15 mouse cellular contexts compared by ENCODE assay signal in the genomic region with DNA sequence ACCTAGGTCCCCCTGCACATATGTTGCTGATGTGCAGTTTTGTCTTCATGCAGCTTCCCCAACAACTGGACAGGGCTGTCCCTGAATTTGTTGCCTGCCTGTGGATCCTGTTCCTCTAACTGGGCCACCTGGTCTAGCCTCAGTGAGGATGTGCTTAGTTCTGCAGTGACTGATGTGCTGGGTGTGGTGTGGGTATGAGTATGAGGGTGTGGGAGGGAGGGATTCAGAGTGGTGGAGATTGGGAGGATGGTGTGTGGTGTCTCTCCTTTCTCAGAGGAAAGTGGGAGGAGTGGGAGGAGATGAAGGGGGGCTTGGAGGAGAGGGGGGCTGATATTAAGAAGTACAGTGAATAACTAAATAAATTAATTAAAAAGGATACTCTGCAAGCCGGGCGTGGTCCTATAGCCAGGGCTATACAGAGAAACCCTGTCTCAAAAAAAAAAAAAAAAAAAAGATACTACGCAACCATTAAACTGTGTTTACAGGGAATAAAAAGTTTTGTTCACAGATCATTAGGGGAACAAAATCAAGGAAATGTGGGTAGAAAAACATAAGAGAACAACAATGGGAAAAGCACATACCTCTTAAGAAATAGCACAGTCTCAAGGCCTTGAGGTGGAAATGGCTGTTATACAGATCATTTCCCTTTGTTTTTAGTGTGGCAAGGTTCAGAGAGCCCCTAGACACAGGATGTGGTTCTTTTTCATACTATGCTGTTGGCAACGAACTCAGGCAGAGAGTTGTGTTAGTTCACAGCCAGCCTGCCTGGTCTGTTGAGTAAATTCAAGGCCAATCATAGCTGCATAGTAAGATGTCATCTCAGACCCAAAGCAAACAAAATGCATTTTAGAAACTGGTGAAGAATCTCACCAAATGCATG. TPM values are rescaled to one million over a fixed set of nuclear protein-coding genes. Genes with fewer than 3 reads are reported as not detected.
A peak's percentile ranks its signal among the peaks of the same experiment; 100 is the strongest.
DNase-seq lines count a peak whose midpoint lies in the region; ATAC-seq and TF ChIP-seq lines count a peak whose summit lies in the region.
"Had no signal": no experiment of that assay in that cellular context is flagged by ENCODE, and none has a peak within 500 bp of the region (broad histone marks: within the 10 kb centered on the region; RNA-seq: fewer than 3 reads in every experiment).

No protein-coding gene starts in this region.

- H3K4me3 ChIP-seq in intestine, embryonic 15.5 days (replicated peaks) = no peak overlapping the region
- no peak overlapping the region for H3K4me3 ChIP-seq in intestine, postnatal 0 days (ENCODE audit: low read depth, low read length)
- no peak overlapping the region for H3K4me3 ChIP-seq in bone marrow, adult 2 months (replicated peaks; ENCODE audit: control insufficient read depth, low read depth, low read length)
- H3K4me3 ChIP-seq in midbrain, embryonic 16.5 days (ENCODE audit: low read depth, low read length) = no peak overlapping the region
- H3K4me3 ChIP-seq: hindbrain, embryonic 15.5 days had no signal

- H3K27ac ChIP-seq in intestine, embryonic 15.5 days = no peak overlapping the region
- no peak overlapping the region for H3K27ac ChIP-seq in intestine, postnatal 0 days (ENCODE audit: low read depth, low read length)
- H3K27ac ChIP-seq in bone marrow, adult 2 months (ENCODE audit: control insufficient read depth, insufficient read depth, low read depth, low read length, poor library complexity) = peak overlapping the region; percentile 43; the same call in 1 of the 2 replicates
- no peak overlapping the region for H3K27ac ChIP-seq in midbrain, embryonic 16.5 days (ENCODE audit: low read length)
- H3K27ac ChIP-seq: hindbrain, embryonic 15.5 days had no signal

- no peak for TF ChIP-seq CTCF in intestine, postnatal 0 days (IDR thresholded peaks at IDR 0.05; ENCODE audit: low read depth)
- no peak for TF ChIP-seq CTCF in bone marrow, adult 2 months (IDR thresholded peaks at IDR 0.05; ENCODE audit: control insufficient read depth, insufficient read depth, low read length)

- H3K4me1 ChIP-seq in intestine, embryonic 15.5 days (replicated peaks) = no peaks in the 10 kb centered on the region
- H3K4me1 ChIP-seq in intestine, postnatal 0 days (replicated peaks; ENCODE audit: control insufficient read depth, insufficient read depth, low read length) = no peaks in the 10 kb centered on the region
- H3K4me1 ChIP-seq in bone marrow, adult 2 months (ENCODE audit: control insufficient read depth, insufficient read depth, low read length) = no peaks in the 10 kb centered on the region; the same call in 1 of the 2 replicates
- no peaks in the 10 kb centered on the region for H3K4me1 ChIP-seq in midbrain, embryonic 16.5 days (ENCODE audit: control insufficient read depth, insufficient read depth, low read length)
- H3K4me1 ChIP-seq: hindbrain, embryonic 15.5 days had no signal

- DNase-seq in lung, postnatal 14 days = peak; percentile 21
- peak; percentile 86 for DNase-seq in thymus, postnatal 0 days (ENCODE audit: low spot score)
- DNase-seq in layer of hippocampus, adult 11-12 months (ENCODE audit: low spot score) = no peak
- no peak for DNase-seq in B cell, adult 2 months
- DNase-seq: adrenal gland, postnatal 25 days; forebrain, postnatal 0 days; spleen, adult 18-20 months had no signal

- WGBS in intestine, embryonic 15.5 days = 80% methylated on average over 4 of the region's 4 CpGs
- 90% methylated on average over 4 of the region's 4 CpGs for WGBS in intestine, postnatal 0 days
- WGBS in bone marrow, adult 2 months = 62% methylated on average over 4 of the region's 4 CpGs
- WGBS in midbrain, embryonic 16.5 days = 82% methylated on average over 4 of the region's 4 CpGs

- no peak overlapping the region for H3K4me2 ChIP-seq in intestine, embryonic 15.5 days (replicated peaks)
- no peak overlapping the region for H3K4me2 ChIP-seq in intestine, postnatal 0 days (replicated peaks; ENCODE audit: low read depth)
- no peak overlapping the region for H3K4me2 ChIP-seq in midbrain, embryonic 16.5 days (ENCODE audit: low read length)
- H3K4me2 ChIP-seq: hindbrain, embryonic 15.5 days had no signal

- H3K9ac ChIP-seq in intestine, embryonic 15.5 days = no peak overlapping the region
- H3K9ac ChIP-seq in intestine, postnatal 0 days (ENCODE audit: low read depth, low read length) = no peak overlapping the region
- H3K9ac ChIP-seq in midbrain, embryonic 16.5 days (ENCODE audit: low read depth, low read length) = no peak overlapping the region
- H3K9ac ChIP-seq: forebrain, postnatal 0 days; hindbrain, embryonic 15.5 days had no signal

- H3K36me3 ChIP-seq in intestine, embryonic 15.5 days = no peaks in the 10 kb centered on the region
- H3K36me3 ChIP-seq in intestine, postnatal 0 days (ENCODE audit: control insufficient read depth, insufficient read depth) = no peaks in the 10 kb centered on the region
- H3K36me3 ChIP-seq in midbrain, embryonic 16.5 days (ENCODE audit: control insufficient read depth, insufficient read depth, low read length) = no peaks in the 10 kb centered on the region
- H3K36me3 ChIP-seq: hindbrain, embryonic 15.5 days had no signal

- 0 out of 2 replicates have a peak, but pooled peaks have one; percentile 17 for ATAC-seq in intestine, embryonic 15.5 days
- ATAC-seq in intestine, postnatal 0 days = no peak
- no peak for ATAC-seq in midbrain, embryonic 16.5 days
- ATAC-seq: forebrain, postnatal 0 days had no signal

- no peaks in the 10 kb centered on the region for H3K27me3 ChIP-seq in intestine, embryonic 15.5 days (replicated peaks)
- no peaks in the 10 kb centered on the region for H3K27me3 ChIP-seq in intestine, postnatal 0 days (replicated peaks; ENCODE audit: control insufficient read depth, insufficient read depth, low read length)
- H3K27me3 ChIP-seq in midbrain, embryonic 16.5 days (ENCODE audit: control insufficient read depth, insufficient read depth, low read depth, low read length) = no peaks in the 10 kb centered on the region
- H3K27me3 ChIP-seq: hindbrain, embryonic 15.5 days had no signal

- H3K9me3 ChIP-seq in intestine, embryonic 15.5 days = no peaks in the 10 kb centered on the region
- H3K9me3 ChIP-seq in intestine, postnatal 0 days (ENCODE audit: control insufficient read depth) = no peaks in the 10 kb centered on the region
- H3K9me3 ChIP-seq in midbrain, embryonic 16.5 days (replicated peaks; ENCODE audit: control insufficient read depth, low read length, poor library complexity, severe bottlenecking) = no peaks in the 10 kb centered on the region
- H3K9me3 ChIP-seq: hindbrain, embryonic 15.5 days had no signal

- no peak for TF ChIP-seq POLR2A in bone marrow, adult 2 months (IDR thresholded peaks at IDR 0.05; ENCODE audit: borderline replicate concordance, control insufficient read depth, low read depth, low read length)

RNA-seq across cellular contexts. Expression of gene 4930486L24Rik, which starts 15.8 kb away (rescaled TPM):
- polyA plus RNA-seq in intestine, embryonic 15.5 days (2015; fragmentation: Nextera tagmentation; extraction: Ambion mirVana) = not detected in 2 replicates
- 0.26 TPM in 1 of 2 replicates, not detected in the other for polyA plus RNA-seq in intestine, postnatal 0 days (2015; fragmentation: Nextera tagmentation; extraction: Ambion mirVana)
- not detected in 2 replicates for polyA plus RNA-seq in bone marrow, adult 2 months (2011; ENCODE audit: insufficient read depth, insufficient read length, low replicate concordance, missing spikeins)
- polyA plus RNA-seq in thymus, postnatal 0 days (2015; fragmentation: Nextera tagmentation; extraction: Ambion mirVana) = 6.8 and 7.1 TPM in 2 replicates
- not detected in 2 replicates for polyA plus RNA-seq in midbrain, embryonic 16.5 days (2015; fragmentation: Nextera tagmentation; extraction: Ambion mirVana)
- polyA plus RNA-seq: forebrain, postnatal 0 days; hindbrain, embryonic 15.5 days; neural tube, embryonic 11.5 days had no signal

RNA-seq across cellular contexts. Expression of gene Ctsll3, which starts 45.8 kb away (rescaled TPM):
- not detected in 2 replicates for polyA plus RNA-seq in intestine, embryonic 15.5 days (2015; fragmentation: Nextera tagmentation; extraction: Ambion mirVana)
- polyA plus RNA-seq in intestine, postnatal 0 days (2015; fragmentation: Nextera tagmentation; extraction: Ambion mirVana) = not detected in 2 replicates
- not detected in 2 replicates for polyA plus RNA-seq in bone marrow, adult 2 months (2011; ENCODE audit: insufficient read depth, insufficient read length, low replicate concordance, missing spikeins)
- not detected in 2 replicates for polyA plus RNA-seq in thymus, postnatal 0 days (2015; fragmentation: Nextera tagmentation; extraction: Ambion mirVana)
- not detected in 2 replicates for polyA plus RNA-seq in midbrain, embryonic 16.5 days (2015; fragmentation: Nextera tagmentation; extraction: Ambion mirVana)
- polyA plus RNA-seq: cortical plate, adult 2 months; forebrain, postnatal 0 days; hindbrain, embryonic 15.5 days; liver, embryonic 16.5 days; neural tube, embryonic 11.5 days had no signal

RNA-seq across cellular contexts. Expression of gene Gm49392, which starts 48.2 kb away (rescaled TPM):
- 0.11 TPM in 1 of 2 replicates, not detected in the other for polyA plus RNA-seq in intestine, embryonic 15.5 days (2015; fragmentation: Nextera tagmentation; extraction: Ambion mirVana)
- polyA plus RNA-seq in intestine, postnatal 0 days (2015; fragmentation: Nextera tagmentation; extraction: Ambion mirVana) = 0.38 TPM in 1 of 2 replicates, not detected in the other
- polyA plus RNA-seq in bone marrow, adult 2 months (2011; ENCODE audit: insufficient read depth, insufficient read length, low replicate concordance, missing spikeins) = 1.8 and 5.2 TPM in 2 replicates
- 0.61 TPM in 1 of 2 replicates, not detected in the other for polyA plus RNA-seq in thymus, postnatal 0 days (2015; fragmentation: Nextera tagmentation; extraction: Ambion mirVana)
- polyA plus RNA-seq in midbrain, embryonic 16.5 days (2015; fragmentation: Nextera tagmentation; extraction: Ambion mirVana) = 0.14 TPM in 1 of 2 replicates, not detected in the other
- polyA plus RNA-seq: forebrain, postnatal 0 days had no signal

RNA-seq across cellular contexts. Expression of gene Ctla2b, which starts 48.8 kb away (rescaled TPM):
- polyA plus RNA-seq in intestine, embryonic 15.5 days (2015; fragmentation: Nextera tagmentation; extraction: Ambion mirVana) = 2.2 and 3.7 TPM in 2 replicates
- polyA plus RNA-seq in intestine, postnatal 0 days (2015; fragmentation: Nextera tagmentation; extraction: Ambion mirVana) = 1.2 and 1.4 TPM in 2 replicates
- polyA plus RNA-seq in bone marrow, adult 2 months (2011; ENCODE audit: insufficient read depth, insufficient read length, low replicate concordance, missing spikeins) = 18.7 and 40.2 TPM in 2 replicates
- 1.0 and 1.6 TPM in 2 replicates for polyA plus RNA-seq in thymus, postnatal 0 days (2015; fragmentation: Nextera tagmentation; extraction: Ambion mirVana)
- polyA plus RNA-seq in midbrain, embryonic 16.5 days (2015; fragmentation: Nextera tagmentation; extraction: Ambion mirVana) = 1.6 and 2.2 TPM in 2 replicates

RNA-seq across cellular contexts. Expression of gene Tpbpb, which starts 56.2 kb away (rescaled TPM):
- polyA plus RNA-seq in intestine, embryonic 15.5 days (2015; fragmentation: Nextera tagmentation; extraction: Ambion mirVana) = not detected in 2 replicates
- not detected in 2 replicates for polyA plus RNA-seq in intestine, postnatal 0 days (2015; fragmentation: Nextera tagmentation; extraction: Ambion mirVana)
- not detected in 2 replicates for polyA plus RNA-seq in bone marrow, adult 2 months (2011; ENCODE audit: insufficient read depth, insufficient read length, low replicate concordance, missing spikeins)
- polyA plus RNA-seq in thymus, postnatal 0 days (2015; fragmentation: Nextera tagmentation; extraction: Ambion mirVana) = not detected in 2 replicates
- not detected in 2 replicates for polyA plus RNA-seq in midbrain, embryonic 16.5 days (2015; fragmentation: Nextera tagmentation; extraction: Ambion mirVana)
- polyA plus RNA-seq: forebrain, postnatal 0 days; hindbrain, embryonic 15.5 days; liver, embryonic 16.5 days; neural tube, embryonic 11.5 days had no signal

Comparison
In these comparisons a context has a peak if more than half of its experiments do, and no peak if none do; other contexts are left out.
1. DNase-seq: peak in lung, postnatal 14 days (single experiment) and thymus, postnatal 0 days (single experiment); none in layer of hippocampus, adult 11-12 months (single experiment) and B cell, adult 2 months (0 of 2).